Mouse (Mus musculus) embryonic facial prominence, embryonic 15.5 days (tissue): ENCODE data around the gene Cactin. TPM values are rescaled to one million over a fixed set of nuclear protein-coding genes. Genes with fewer than 3 reads are reported as not detected.

Experiments
- ATAC-seq: fragments of 200-750 bp; cut with Nextera tagmentation; 2 replicates; pipeline ENCODE4 v1.8.0; 2017; ENCODE audit warnings: low read depth, moderate TSS enrichment; ENCODE audit not compliant: insufficient number of reproducible peaks, low FRiP score, low TSS enrichment
- H3K27ac ChIP-seq: fragments of 300-500 bp; sonication (generic); replicated peaks from 2 replicates; pipeline ENCODE4 v1.5.1; 2015; ENCODE audit warnings: mild to moderate bottlenecking, inconsistent platforms
- H3K27me3 ChIP-seq: fragments of 300-500 bp; sonication (generic); 2 replicates; pipeline ENCODE4 v1.6.1; 2015; ENCODE audit warnings: inconsistent platforms
- H3K36me3 ChIP-seq: fragments of 300-500 bp; sonication (generic); 2 replicates; pipeline ENCODE4 v1.6.1; 2015; ENCODE audit warnings: mild to moderate bottlenecking, inconsistent platforms
- H3K4me1 ChIP-seq: fragments of 300-500 bp; sonication (generic); 2 replicates; pipeline ENCODE4 v1.6.1; 2015; ENCODE audit warnings: inconsistent platforms
- H3K4me2 ChIP-seq: fragments of 300-500 bp; sonication (generic); replicated peaks from 2 replicates; pipeline ENCODE4 v1.6.1; 2015; ENCODE audit warnings: mild to moderate bottlenecking, inconsistent platforms
- H3K4me3 ChIP-seq: fragments of 300-500 bp; sonication (generic); replicated peaks from 2 replicates; pipeline ENCODE4 v1.5.1; 2015; ENCODE audit warnings: mild to moderate bottlenecking, inconsistent platforms
- H3K9ac ChIP-seq: fragments of 300-500 bp; sonication (generic); 2 replicates; pipeline ENCODE4 v1.6.1; 2015; ENCODE audit warnings: inconsistent platforms
- H3K9me3 ChIP-seq: fragments of 300-500 bp; sonication (generic); replicated peaks from 2 replicates; pipeline ENCODE4 v1.6.1; 2016; ENCODE audit warnings: inconsistent platforms
- WGBS: fragments of 180-500 bp; shearing (Covaris S2); methylation state at CpG from one replicate; pipeline ENCODE4 v1.1.7; 2015; 5-methylcytosine and 5-hydroxymethylcytosine counted together
- polyA plus RNA-seq: library from polyadenylated mRNA; unstranded; fragments of >200 nt; fragmentation: Nextera tagmentation; extraction: Ambion mirVana; gene quantifications from 2 replicates; pipeline ENCODE4 v1.2.1, GENCODE M21; 2015

The Cactin gene
- polyA plus RNA-seq, 1 experiment from 2014 or later, result 44.0 TPM

DNA sequence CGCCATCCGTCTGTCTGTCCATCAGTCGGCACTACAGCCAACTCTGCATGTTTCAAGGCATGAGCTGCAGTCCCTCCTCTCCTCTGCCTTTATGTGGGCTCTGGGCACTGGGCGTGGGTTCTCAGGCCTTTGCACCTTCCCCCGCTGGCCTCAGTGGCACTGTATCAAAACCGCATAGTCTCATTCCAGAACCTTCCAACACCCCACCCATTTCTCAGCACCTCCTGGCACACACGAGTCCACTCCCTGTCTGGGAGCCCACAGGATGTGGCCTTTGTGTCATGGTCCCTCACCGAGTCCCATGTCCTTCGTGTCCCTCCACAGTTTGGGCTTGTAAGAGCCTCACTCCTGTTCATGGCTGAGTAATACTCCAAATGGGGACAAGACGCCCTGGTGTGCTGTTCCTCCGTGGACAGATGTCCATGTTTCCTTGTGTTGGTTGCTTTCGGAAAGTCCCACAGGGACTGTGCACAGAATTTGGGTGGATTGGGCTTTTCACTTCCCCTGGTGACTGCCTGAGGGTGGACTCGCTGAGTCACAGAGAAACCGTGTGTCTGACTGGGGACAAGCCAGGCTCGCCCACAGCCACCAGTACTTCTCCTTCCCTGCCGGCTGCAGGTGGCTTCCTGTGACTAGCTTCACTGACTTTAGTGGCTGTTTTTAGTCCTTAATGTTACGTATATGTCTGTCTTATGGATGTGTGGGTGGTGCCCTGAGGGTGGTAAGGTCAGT is 22.4 kb upstream of the Cactin start:
- H3K36me3 ChIP-seq, result no peaks in the 10 kb centered on the region
- H3K9me3 ChIP-seq, result no peaks in the 10 kb centered on the region
- no peak overlapping the region for H3K4me2 ChIP-seq
- no peak for ATAC-seq
- no peak overlapping the region for H3K9ac ChIP-seq
- no peak overlapping the region for H3K27ac ChIP-seq
- WGBS, result 93% methylated on average over 17 of the region's 17 CpGs
- peaks cover 60% of the 10 kb centered on the region for H3K4me1 ChIP-seq
- no peaks in the 10 kb centered on the region for H3K27me3 ChIP-seq
- H3K4me3 ChIP-seq, result no peak overlapping the region

DNA sequence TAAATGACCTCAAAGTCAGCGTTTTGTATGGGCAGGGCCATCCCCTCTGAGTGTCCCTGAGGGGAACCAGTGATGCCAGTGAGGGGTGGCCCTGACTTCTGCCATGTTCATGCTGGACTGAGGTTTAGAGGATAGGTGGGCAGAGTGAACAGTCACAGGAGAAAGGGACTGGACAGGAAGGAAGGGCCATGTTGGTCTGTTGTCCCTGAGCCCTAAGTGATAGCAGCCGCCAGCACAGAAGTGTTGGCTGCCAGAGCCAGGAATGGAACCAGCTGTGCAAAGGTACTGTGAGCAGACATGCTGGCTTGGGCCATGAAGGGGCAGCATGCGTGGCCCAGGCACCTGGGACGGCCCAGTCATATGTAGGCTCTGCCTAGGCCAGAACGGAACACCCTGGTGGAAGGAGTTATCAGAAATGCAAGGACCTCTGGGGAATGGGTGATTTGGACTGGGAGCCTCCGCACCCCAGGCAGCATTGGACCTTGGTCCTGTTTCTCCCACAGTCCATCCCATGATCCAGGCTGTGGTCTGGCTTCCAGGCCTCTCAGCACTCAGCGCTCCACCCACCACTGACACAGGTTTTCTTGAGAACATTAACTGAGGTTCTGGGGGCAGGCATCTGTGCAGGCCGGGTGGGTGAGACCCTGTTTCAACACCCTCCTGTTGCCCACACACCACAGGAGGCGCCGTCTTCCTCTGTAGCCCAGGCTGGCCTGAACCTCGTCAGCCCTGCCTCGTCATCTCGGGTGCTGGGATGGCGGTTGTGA is 21.1 kb upstream of the Cactin start:
- no peak overlapping the region for H3K4me3 ChIP-seq
- no peak for ATAC-seq
- H3K4me1 ChIP-seq, result peaks cover 49% of the 10 kb centered on the region
- WGBS, result 85% methylated on average over 14 of the region's 14 CpGs
- H3K4me2 ChIP-seq, result no peak overlapping the region
- H3K36me3 ChIP-seq, result no peaks in the 10 kb centered on the region
- H3K27me3 ChIP-seq, result no peaks in the 10 kb centered on the region
- H3K9me3 ChIP-seq, result no peaks in the 10 kb centered on the region
- H3K27ac ChIP-seq, result no peak overlapping the region
- no peak overlapping the region for H3K9ac ChIP-seq

DNA sequence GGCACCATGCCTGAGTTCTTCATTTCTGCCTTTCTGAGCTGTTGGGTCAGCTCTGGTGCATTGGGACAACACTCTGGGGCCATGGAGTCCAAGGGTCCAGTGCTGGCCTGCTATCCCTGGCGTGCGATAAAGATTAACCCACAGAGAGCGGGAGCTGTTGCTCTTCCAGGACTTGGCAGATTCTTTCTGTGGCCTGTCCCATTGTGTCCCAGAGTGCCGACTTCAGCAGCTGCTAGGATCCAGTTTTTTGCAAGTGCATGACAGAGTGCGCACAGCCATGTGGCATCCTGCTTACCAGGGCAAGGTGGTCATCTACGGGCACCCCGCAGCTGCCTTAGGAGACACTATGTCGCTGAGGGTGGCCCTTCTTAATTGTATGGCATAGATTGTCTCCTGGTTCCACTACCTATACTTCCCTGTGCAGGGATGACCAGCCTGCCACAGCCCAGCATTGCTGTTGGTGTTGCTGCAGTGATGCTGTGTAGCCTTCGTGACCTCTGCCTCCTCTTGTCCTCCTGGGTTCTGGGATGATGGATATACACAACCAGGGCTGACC is 20.5 kb upstream of the Cactin start:
- H3K9ac ChIP-seq, result no peak overlapping the region
- no peak overlapping the region for H3K27ac ChIP-seq
- no peaks in the 10 kb centered on the region for H3K9me3 ChIP-seq
- ATAC-seq, result no peak
- 86% methylated on average over 9 of the region's 9 CpGs for WGBS
- H3K27me3 ChIP-seq, result no peaks in the 10 kb centered on the region
- H3K4me2 ChIP-seq, result no peak overlapping the region
- H3K4me1 ChIP-seq, result peaks cover 43% of the 10 kb centered on the region
- no peaks in the 10 kb centered on the region for H3K36me3 ChIP-seq
- no peak overlapping the region for H3K4me3 ChIP-seq

DNA sequence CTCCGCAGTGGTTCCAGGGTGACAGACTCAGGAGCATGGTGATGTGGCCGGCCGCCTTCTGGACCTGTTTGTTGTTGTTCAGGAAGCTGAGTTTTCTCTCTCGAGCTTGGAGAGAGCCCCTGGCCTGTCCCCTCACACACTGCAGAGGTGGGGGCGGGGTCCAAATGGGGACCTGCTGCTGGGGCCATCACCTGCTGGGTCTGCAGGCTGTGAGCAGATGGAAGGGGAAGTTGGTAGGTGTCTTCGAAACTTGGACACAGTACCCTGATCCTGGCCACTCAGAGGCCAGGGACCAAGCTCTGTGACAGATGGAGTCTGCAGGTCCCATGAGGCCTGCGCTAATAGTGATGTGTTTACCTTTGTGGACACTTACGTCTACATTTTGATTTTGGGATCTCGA is 19.6 kb upstream of the Cactin start:
- ATAC-seq, result no peak
- Histone ChIP-seq H3K36me3 (peaks cover 9% of the 10 kb centered on the region), H3K27me3 (no peaks in the 10 kb centered on the region), H3K4me2 (no peak overlapping the region), H3K27ac (no peak overlapping the region), H3K9me3 (no peaks in the 10 kb centered on the region), H3K4me3 (no peak overlapping the region), H3K4me1 (peaks cover 37% of the 10 kb centered on the region), H3K9ac (no peak overlapping the region)
- WGBS, result 80% methylated on average over 9 of the region's 9 CpGs

DNA sequence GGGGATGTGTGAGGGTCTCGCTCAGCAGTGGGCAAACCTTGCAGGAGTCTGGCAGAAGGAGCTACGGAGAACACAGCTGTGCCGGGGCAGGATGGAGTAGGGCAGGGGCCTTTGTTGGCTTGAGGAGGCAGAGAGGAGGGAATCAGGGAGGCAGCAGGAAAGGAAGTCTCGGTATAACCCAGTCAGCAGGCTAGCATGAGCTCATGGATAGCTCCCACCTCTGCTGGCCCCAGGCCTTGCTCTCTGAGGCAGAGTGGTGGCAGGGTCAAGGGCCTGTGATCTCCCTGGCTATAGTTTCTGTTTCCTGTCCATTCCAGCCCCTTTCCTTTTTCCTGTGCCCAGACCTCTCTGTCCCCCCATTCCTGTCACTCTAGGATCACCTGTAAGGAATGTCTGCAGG is 18.6 kb upstream of the Cactin start:
- peaks cover 33% of the 10 kb centered on the region for H3K4me1 ChIP-seq
- WGBS, result 62% methylated on average over 4 of the region's 4 CpGs
- peaks cover 18% of the 10 kb centered on the region for H3K36me3 ChIP-seq
- no peaks in the 10 kb centered on the region for H3K27me3 ChIP-seq
- no peaks in the 10 kb centered on the region for H3K9me3 ChIP-seq
- H3K4me2 ChIP-seq, result no peak overlapping the region
- no peak overlapping the region for H3K9ac ChIP-seq
- ATAC-seq, result no peak
- no peak overlapping the region for H3K4me3 ChIP-seq
- 0 out of 2 replicates have a peak overlapping the region, but pooled peaks have one; percentile 3 for H3K27ac ChIP-seq

DNA sequence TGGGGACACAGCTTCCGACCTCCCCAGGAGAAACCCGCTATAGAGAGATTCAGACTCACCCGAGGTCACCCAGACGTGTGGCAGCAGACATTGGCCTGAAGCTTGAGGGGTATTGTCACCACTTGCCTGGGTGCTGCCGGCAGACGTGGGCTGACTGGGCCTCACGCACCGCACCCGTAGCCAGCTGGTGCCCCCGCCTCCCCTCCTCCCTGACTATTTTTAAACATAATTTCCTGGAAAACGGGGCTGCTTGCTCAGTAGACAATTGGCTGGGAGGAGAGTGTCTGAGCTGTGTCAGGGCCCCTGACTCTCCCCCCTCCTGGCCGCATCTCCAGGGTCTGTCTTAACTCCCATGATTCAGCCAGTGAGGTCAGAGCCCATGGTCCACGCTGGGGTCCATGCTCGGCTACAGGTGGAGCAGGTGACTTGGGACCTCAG is 18.1 kb upstream of the Cactin start:
- Histone ChIP-seq H3K4me1 (peaks cover 30% of the 10 kb centered on the region), H3K4me2 (no peak overlapping the region; the same call in 1 of the 2 replicates), H3K36me3 (peaks cover 23% of the 10 kb centered on the region), H3K9me3 (no peaks in the 10 kb centered on the region), H3K9ac (no peak overlapping the region), H3K27me3 (no peaks in the 10 kb centered on the region), H3K27ac (0 out of 2 replicates have a peak overlapping the region, but pooled peaks have one; percentile 3), H3K4me3 (no peak overlapping the region)
- no peak for ATAC-seq
- 41% methylated on average over 14 of the region's 14 CpGs for WGBS

DNA sequence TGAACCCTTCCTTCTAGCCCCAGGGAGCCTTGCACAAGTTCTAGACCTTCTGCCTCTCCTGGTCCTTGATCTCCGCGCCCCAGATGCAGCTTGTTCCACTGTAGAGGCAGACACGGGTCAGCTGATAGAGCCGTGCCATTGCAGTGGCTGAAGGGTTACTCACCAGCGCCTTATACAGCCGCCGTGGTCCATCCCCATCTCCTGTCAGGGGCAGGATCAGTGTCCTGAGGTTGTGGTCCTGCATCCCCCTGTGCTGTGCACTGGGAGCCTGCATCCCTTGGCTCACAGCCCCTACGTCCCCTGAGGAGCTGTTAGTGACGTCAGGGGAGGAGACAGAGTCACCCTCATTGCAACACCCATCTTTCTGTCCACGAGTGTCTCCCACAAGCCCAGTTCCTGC is 17.6 kb upstream of the Cactin start:
- Histone ChIP-seq H3K9ac (no peak overlapping the region), H3K36me3 (peaks cover 28% of the 10 kb centered on the region), H3K4me1 (peaks cover 29% of the 10 kb centered on the region), H3K4me3 (no peak overlapping the region), H3K27me3 (no peaks in the 10 kb centered on the region), H3K9me3 (no peaks in the 10 kb centered on the region), H3K27ac (0 out of 2 replicates have a peak overlapping the region, but pooled peaks have one; percentile 3), H3K4me2 (no peak overlapping the region; the same call in 1 of the 2 replicates)
- ATAC-seq, result no peak
- 70% methylated on average over 10 of the region's 10 CpGs for WGBS

DNA sequence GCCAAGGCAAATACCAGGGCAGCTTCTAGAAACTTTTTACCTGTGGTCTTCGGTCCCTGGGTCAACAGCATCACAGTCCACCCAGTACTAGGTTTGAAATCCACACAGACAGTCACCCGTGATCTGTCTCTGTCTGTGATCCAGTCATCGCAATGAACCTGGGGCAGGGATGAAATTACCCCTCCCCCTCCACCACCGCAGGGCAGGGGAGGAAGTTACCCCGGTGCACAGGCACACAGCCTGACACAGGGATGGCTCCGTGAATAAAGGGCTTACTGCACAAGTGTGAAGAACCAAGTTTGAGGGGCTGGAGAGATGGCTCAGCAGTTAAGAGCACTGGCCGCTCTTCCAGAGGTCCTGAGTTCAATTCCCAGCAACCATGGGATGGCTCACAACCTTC is 17.1 kb upstream of the Cactin start:
- WGBS, result 67% methylated on average over 7 of the region's 7 CpGs
- no peak overlapping the region for H3K4me2 ChIP-seq
- no peaks in the 10 kb centered on the region for H3K27me3 ChIP-seq
- H3K4me1 ChIP-seq, result peaks cover 27% of the 10 kb centered on the region
- H3K4me3 ChIP-seq, result no peak overlapping the region
- H3K9ac ChIP-seq, result no peak overlapping the region
- H3K27ac ChIP-seq, result 0 out of 2 replicates have a peak overlapping the region, but pooled peaks have one; percentile 3
- H3K36me3 ChIP-seq, result peaks cover 32% of the 10 kb centered on the region
- H3K9me3 ChIP-seq, result no peaks in the 10 kb centered on the region
- ATAC-seq, result no peak

DNA sequence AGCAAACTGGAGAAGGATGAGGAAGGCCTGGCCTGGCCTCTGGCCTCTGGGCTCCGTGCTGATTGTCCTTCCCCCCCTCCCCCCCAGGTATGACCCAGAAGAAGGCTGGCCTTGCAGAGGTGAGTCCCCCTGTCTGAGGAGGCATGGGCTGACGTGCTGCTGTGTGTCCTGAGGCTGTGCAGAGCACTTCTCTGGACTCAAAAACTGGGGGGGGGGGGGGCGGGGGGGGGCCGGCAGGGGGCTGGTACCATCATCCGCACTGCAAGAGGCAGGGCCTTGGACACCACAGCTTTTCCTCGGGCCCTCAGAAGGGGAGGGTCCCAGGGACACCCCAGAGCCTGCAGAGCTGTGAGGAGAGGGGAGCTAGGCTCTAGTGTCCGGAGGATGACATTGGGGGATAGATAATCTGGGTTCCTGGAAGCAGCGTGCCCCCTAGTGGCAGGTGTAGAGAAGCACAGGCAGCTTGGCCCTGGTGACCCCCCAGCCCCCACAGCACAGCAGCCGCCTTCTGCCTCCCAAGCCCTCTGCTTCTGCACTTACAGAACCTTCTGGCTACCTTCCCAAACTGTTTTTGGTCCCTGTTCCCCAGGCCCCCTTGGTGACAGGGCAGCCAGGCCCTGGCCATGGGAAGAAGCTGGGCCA is 16.2 kb upstream of the Cactin start:
- Histone ChIP-seq H3K4me1 (peaks cover 24% of the 10 kb centered on the region), H3K4me3 (no peak overlapping the region), H3K36me3 (peaks cover 42% of the 10 kb centered on the region), H3K9me3 (no peaks in the 10 kb centered on the region), H3K9ac (no peak overlapping the region), H3K4me2 (no peak overlapping the region), H3K27me3 (no peaks in the 10 kb centered on the region), H3K27ac (no peak overlapping the region)
- WGBS, result 29% methylated on average over 7 of the region's 9 CpGs
- no peak for ATAC-seq

DNA sequence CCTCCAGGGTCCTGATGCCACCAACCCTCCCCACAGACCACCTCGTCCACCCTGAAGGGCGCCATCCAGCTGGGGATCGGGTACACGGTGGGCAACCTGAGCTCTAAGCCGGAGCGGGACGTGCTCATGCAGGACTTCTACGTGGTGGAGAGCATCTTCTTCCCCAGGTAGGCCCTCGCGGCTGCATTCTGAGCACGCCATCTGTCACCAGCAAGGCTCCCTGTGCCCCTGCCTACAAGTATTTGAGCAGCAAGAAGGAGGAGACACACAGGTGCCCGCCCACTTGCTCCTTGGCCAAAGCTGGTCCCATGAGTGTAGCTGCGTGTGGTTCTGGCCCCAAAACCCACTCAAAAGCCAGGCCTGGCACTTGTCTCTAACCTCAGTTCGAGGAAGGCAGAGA is 15.2 kb upstream of the Cactin start:
- ATAC-seq, result no peak
- H3K36me3 ChIP-seq, result peaks cover 51% of the 10 kb centered on the region
- 94% methylated on average over 14 of the region's 14 CpGs for WGBS

DNA sequence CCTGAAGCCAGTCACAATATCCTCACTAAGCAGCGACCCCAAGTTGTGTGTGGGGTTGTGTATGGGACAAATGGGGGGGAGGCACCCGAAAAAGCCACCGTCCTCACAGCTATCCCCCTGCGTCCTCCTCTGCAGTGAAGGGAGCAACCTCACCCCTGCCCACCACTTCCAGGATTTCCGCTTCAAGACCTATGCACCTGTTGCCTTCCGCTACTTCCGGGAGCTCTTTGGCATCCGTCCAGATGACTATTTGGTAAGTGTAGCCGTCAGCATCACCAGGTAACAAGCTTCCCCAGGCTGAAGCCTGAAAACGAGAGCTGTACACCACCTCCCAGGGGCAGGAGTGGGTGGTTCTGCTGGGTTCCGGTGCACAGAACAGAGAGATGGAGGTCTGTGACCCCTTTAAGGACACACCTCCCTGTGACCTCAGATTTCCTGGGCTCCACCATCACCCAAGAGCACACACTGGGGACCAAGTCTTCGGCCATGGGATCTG is 14.7 kb upstream of the Cactin start:
- Histone ChIP-seq H3K4me2 (no peak overlapping the region), H3K36me3 (peaks cover 57% of the 10 kb centered on the region), H3K9ac (no peak overlapping the region), H3K27me3 (no peaks in the 10 kb centered on the region), H3K4me1 (peaks cover 21% of the 10 kb centered on the region), H3K9me3 (no peaks in the 10 kb centered on the region), H3K27ac (no peak overlapping the region), H3K4me3 (no peak overlapping the region)
- WGBS, result 88% methylated on average over 12 of the region's 12 CpGs
- no peak for ATAC-seq

More for the DNA sequence above, 15.2 kb upstream of the Cactin start:
- peaks cover 24% of the 10 kb centered on the region for H3K4me1 ChIP-seq
- no peak overlapping the region for H3K4me3 ChIP-seq
- no peaks in the 10 kb centered on the region for H3K27me3 ChIP-seq
- no peak overlapping the region for H3K9ac ChIP-seq
- no peak overlapping the region for H3K4me2 ChIP-seq
- H3K27ac ChIP-seq, result no peak overlapping the region
- no peaks in the 10 kb centered on the region for H3K9me3 ChIP-seq
